Comparison of ENCODE assay signal across 10 mouse cellular contexts in the genomic region with DNA sequence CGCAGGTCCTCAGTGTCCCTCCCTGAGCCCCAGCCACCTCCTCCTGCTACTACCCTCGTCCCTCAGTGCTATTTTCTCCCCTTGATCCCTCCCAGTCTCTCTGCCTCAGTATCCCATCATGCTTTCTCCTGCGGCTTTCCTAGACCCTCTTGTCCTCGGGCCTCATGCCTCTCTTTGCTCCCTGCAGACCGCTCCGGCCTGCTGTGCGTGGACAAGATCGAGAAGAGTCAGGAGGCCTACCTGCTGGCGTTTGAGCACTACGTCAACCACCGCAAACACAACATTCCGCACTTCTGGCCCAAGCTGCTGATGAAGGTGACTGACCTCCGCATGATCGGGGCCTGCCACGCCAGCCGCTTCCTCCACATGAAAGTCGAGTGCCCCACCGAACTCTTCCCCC. TPM values are rescaled to one million over a fixed set of nuclear protein-coding genes. Genes with fewer than 3 reads are reported as not detected.
DNase-seq lines count a peak whose midpoint lies in the region; TF ChIP-seq lines count a peak whose summit lies in the region.
"Had no signal": no experiment of that assay in that cellular context is flagged by ENCODE, and none has a peak within 500 bp of the region (broad histone marks: within the 10 kb centered on the region; RNA-seq: fewer than 3 reads in every experiment).

No protein-coding gene starts in this region.

- H3K4me3 ChIP-seq in gastrocnemius, adult 2 months: no peak overlapping the region
- H3K4me3 ChIP-seq in layer of hippocampus, adult 2 months: no peak overlapping the region
- peak overlapping the region; percentile 78 for H3K4me3 ChIP-seq in E14TG2a.4 (replicated peaks; ENCODE audit: low read length)
- H3K4me3 ChIP-seq in brown adipose tissue, adult 24 weeks (ENCODE audit: insufficient read depth, low read depth, low read length): no peak overlapping the region
- H3K4me3 ChIP-seq: kidney, embryonic 15.5 days had no signal

- no peak for TF ChIP-seq CTCF in gastrocnemius, adult 2 months (IDR thresholded peaks at IDR 0.05)
- no peak for TF ChIP-seq CTCF in layer of hippocampus, adult 2 months (conservative IDR thresholded peaks at IDR 0.05)
- TF ChIP-seq CTCF in E14TG2a.4 (conservative IDR thresholded peaks at IDR 0.05; ENCODE audit: low read length): no peak

- peaks cover 17% of the 10 kb centered on the region for H3K36me3 ChIP-seq in E14TG2a.4 (ENCODE audit: insufficient read depth, low read length)

- intact Hi-C loops in gastrocnemius, adult 2 months (cut with DNase I): no loop called here
- intact Hi-C loops in gastrocnemius, postnatal 14 days (cut with DNase I; ENCODE audit: low total_unique reads): no loop called here

- peak overlapping the region; percentile 82 for H3K27ac ChIP-seq in gastrocnemius, adult 2 months
- H3K27ac ChIP-seq in layer of hippocampus, adult 2 months: peak overlapping the region; percentile 55; the same call in 1 of the 2 replicates
- H3K27ac ChIP-seq in brown adipose tissue, adult 24 weeks (replicated peaks; ENCODE audit: low read depth, low read length): peak overlapping the region; percentile 44; the same call in 1 of the 2 replicates
- H3K27ac ChIP-seq: kidney, embryonic 15.5 days had no signal

- H3K9me3 ChIP-seq in E14TG2a.4 (ENCODE audit: low read length): peaks cover 4% of the 10 kb centered on the region; the same call in 1 of the 2 replicates
- H3K9me3 ChIP-seq: kidney, embryonic 15.5 days had no signal

- no peak for DNase-seq in gastrocnemius, adult 2 months
- no peak for DNase-seq in gastrocnemius, postnatal 14 days
- peak in 1 of 2 experiments; percentile 10 for DNase-seq in layer of hippocampus, adult 2 months (ENCODE audit: low spot score in 2 of 2)
- DNase-seq in layer of hippocampus, postnatal 14 days (ENCODE audit: low spot score in 2 of 2): no peak
- DNase-seq in right cerebral cortex, postnatal 36 days (ENCODE audit: low spot score in 2 of 2): no peak
- DNase-seq: cerebellum, adult 9-11 months; retina, postnatal 1 day had no signal

- peaks cover 5% of the 10 kb centered on the region; the same call in 1 of the 2 replicates for H3K27me3 ChIP-seq in E14TG2a.4 (ENCODE audit: insufficient read depth, low read length)
- H3K27me3 ChIP-seq: kidney, embryonic 15.5 days had no signal

- H3K4me1 ChIP-seq in E14TG2a.4 (replicated peaks; ENCODE audit: low read depth, low read length): peaks cover 73% of the 10 kb centered on the region
- peaks cover 16% of the 10 kb centered on the region for H3K4me1 ChIP-seq in brown adipose tissue, adult 24 weeks (ENCODE audit: control insufficient read depth, insufficient read depth, insufficient read length, low read length)

RNA-seq across cellular contexts. Expression of a gene that starts 11.0 kb away (rescaled TPM):
- 100 to 1,000 TPM in 1 of 2 experiments, 10 to 100 TPM in 1; 56.3 to 152 TPM for total RNA-seq in gastrocnemius, adult 2 months (2021)
- 10 to 100 TPM; 27.3 to 64.6 TPM for total RNA-seq in gastrocnemius, postnatal 14 days (2021)
- 10 to 100 TPM; 93.2 to 94.0 TPM for total RNA-seq in layer of hippocampus, adult 2 months (2021)
- total RNA-seq in layer of hippocampus, postnatal 14 days (2021): 10 to 100 TPM; 53.3 to 65.3 TPM
- 78.3 and 90.9 TPM in 2 replicates for polyA plus RNA-seq in brown adipose tissue, adult 24 weeks (2012; ENCODE audit: insufficient read depth, insufficient read length, missing spikeins)

RNA-seq across cellular contexts. Expression of a gene that starts 23.7 kb away (rescaled TPM):
- total RNA-seq in gastrocnemius, adult 2 months (2021): 10 to 100 TPM; 78.8 to 96.8 TPM
- 100 to 1,000 TPM in 1 of 2 experiments, 10 to 100 TPM in 1; 91.8 to 106 TPM for total RNA-seq in gastrocnemius, postnatal 14 days (2021)
- 1,000 to 10,000 TPM in 1 of 2 experiments, 100 to 1,000 TPM in 1; 996 to 1,082 TPM for total RNA-seq in layer of hippocampus, adult 2 months (2021)
- total RNA-seq in layer of hippocampus, postnatal 14 days (2021): 1,000 to 10,000 TPM; 1,264 to 1,291 TPM
- polyA plus RNA-seq in brown adipose tissue, adult 24 weeks (2012; ENCODE audit: insufficient read depth, insufficient read length, missing spikeins): 64.4 and 82.3 TPM in 2 replicates

RNA-seq across cellular contexts. Expression of a gene that starts 31.2 kb away (rescaled TPM):
- total RNA-seq in gastrocnemius, adult 2 months (2021): 10 to 100 TPM; 51.8 to 69.4 TPM
- 10 to 100 TPM; 49.0 to 55.3 TPM for total RNA-seq in gastrocnemius, postnatal 14 days (2021)
- 100 to 1,000 TPM; 168 to 178 TPM for total RNA-seq in layer of hippocampus, adult 2 months (2021)
- total RNA-seq in layer of hippocampus, postnatal 14 days (2021): 100 to 1,000 TPM; 149 to 161 TPM
- 36.3 and 40.8 TPM in 2 replicates for polyA plus RNA-seq in brown adipose tissue, adult 24 weeks (2012; ENCODE audit: insufficient read depth, insufficient read length, missing spikeins)

RNA-seq across cellular contexts. Expression of a gene that starts 34.9 kb away (rescaled TPM):
- total RNA-seq in gastrocnemius, adult 2 months (2021): 10 to 100 TPM; 52.0 to 58.4 TPM
- total RNA-seq in gastrocnemius, postnatal 14 days (2021): 10 to 100 TPM; 40.3 to 42.0 TPM
- 100 to 1,000 TPM; 146 to 148 TPM for total RNA-seq in layer of hippocampus, adult 2 months (2021)
- 100 to 1,000 TPM; 109 to 110 TPM for total RNA-seq in layer of hippocampus, postnatal 14 days (2021)
- 18.4 and 24.7 TPM in 2 replicates for polyA plus RNA-seq in brown adipose tissue, adult 24 weeks (2012; ENCODE audit: insufficient read depth, insufficient read length, missing spikeins)

RNA-seq across cellular contexts. Expression of a gene that starts 40.6 kb away (rescaled TPM):
- total RNA-seq in gastrocnemius, adult 2 months (2021): 10 to 100 TPM; 17.4 to 21.9 TPM
- 10 to 100 TPM; 20.1 to 21.5 TPM for total RNA-seq in gastrocnemius, postnatal 14 days (2021)
- total RNA-seq in layer of hippocampus, adult 2 months (2021): 10 to 100 TPM; 61.0 to 62.1 TPM
- 10 to 100 TPM; 56.7 to 59.7 TPM for total RNA-seq in layer of hippocampus, postnatal 14 days (2021)
- polyA plus RNA-seq in brown adipose tissue, adult 24 weeks (2012; ENCODE audit: insufficient read depth, insufficient read length, missing spikeins): 9.2 and 16.9 TPM in 2 replicates

Comparison
In these comparisons a context has a peak if more than half of its experiments do, and no peak if none do; other contexts are left out.
1. RNA of a gene that starts 23.7 kb away (total RNA-seq): 1,264 to 1,291 TPM in layer of hippocampus, postnatal 14 days and 996 to 1,082 TPM in layer of hippocampus, adult 2 months; 91.8 to 106 TPM in gastrocnemius, postnatal 14 days and 78.8 to 96.8 TPM in gastrocnemius, adult 2 months; every median in the first group is over 4 times any median in the second.
2. Peak in every context shown above with its lines, with median percentiles within 50 percentile points of each other: H3K27ac ChIP-seq.